Mouse (Mus musculus) gastrocnemius, postnatal 36 days (tissue): ENCODE measurements around the gene Slc4a8. TPM values are rescaled to one million over a fixed set of nuclear protein-coding genes. Genes with fewer than 3 reads are reported as not detected.

Experiments
- DNase-seq, 2 experiments: peaks; one replicate each; pipeline ENCODE4 v3.0.0; 2022
- intact Hi-C: fragments of 180-260 bp; cut with DNase I; formaldehyde crosslinking; loops from one replicate; pipeline ENCODE4 v1.15.1; 2025
- total RNA-seq, 2 experiments: library from RNA; stranded (reverse); gene quantifications; 2 replicates each; pipeline ENCODE4 v1.2.3; 2021

Slc4a8 gene
- total RNA-seq, 2 experiments from 2014 or later, result 1.6 to 2.0 TPM

GRCm38 (mm10) chr15:100873155-100873554 is 111.6 kb downstream of the Slc4a8 start:
- intact Hi-C loops, result no loop called here
- DNase-seq, result peak; percentile 27 to 37

Other genes starting within 250 kb of the Slc4a8 start
- gene Tfcp2, start 209.7 kb upstream of the Slc4a8 start, total RNA-seq, result 10 to 100 TPM in 1 of 2 experiments, 1 to 10 TPM in 1; 9.2 to 10.8 TPM
- 10 to 100 TPM; 10.4 to 14.1 TPM for gene Pou6f1, start 161.8 kb upstream of the Slc4a8 start, total RNA-seq
- gene Dazap2, start 146.4 kb upstream of the Slc4a8 start, total RNA-seq, result 10 to 100 TPM; 50.3 to 66.5 TPM
- 1 to 10 TPM; 2.4 to 4.1 TPM for gene Smagp, start 124.8 kb upstream of the Slc4a8 start, total RNA-seq
- gene Bin2, start 92.2 kb upstream of the Slc4a8 start, total RNA-seq, result 1 to 10 TPM in 1 of 2 experiments, under 1 TPM in 1; 0.44 to 1.1 TPM
- gene Cela1, start 73.8 kb upstream of the Slc4a8 start, total RNA-seq, result not detected
- under 1 TPM; 0.17 to 0.20 TPM for gene Galnt6, start 32.4 kb upstream of the Slc4a8 start, total RNA-seq
- under 1 TPM in 1 of 2 experiments, not detected in 1; 0.43 TPM for gene Scn8a, start 108.1 kb downstream of the Slc4a8 start, total RNA-seq